Mouse (Mus musculus) midbrain, postnatal 0 days (tissue): Measurements from ENCODE around the gene Mfsd14b. TPM values are rescaled to one million over a fixed set of nuclear protein-coding genes. Genes with fewer than 3 reads are reported as not detected.

ENCODE experiments used
- ATAC-seq: fragments of 200-750 bp; cut with Nextera tagmentation; 2 replicates; pipeline ENCODE4 v1.8.0; 2017; ENCODE audit warnings: moderate number of reproducible peaks, mild to moderate bottlenecking, moderate TSS enrichment, moderate library complexity; ENCODE audit not compliant: low FRiP score
- DNase-seq: peaks from one replicate; pipeline ENCODE4 v3.0.0-alpha.2; 2015; ENCODE audit warnings: low spot score
- H3K27ac ChIP-seq: fragments of 300-500 bp; sonication (generic); 2 replicates; pipeline ENCODE4 v1.5.1; 2014; ENCODE audit warnings: low read depth, mild to moderate bottlenecking, low read length, mixed read lengths
- H3K27me3 ChIP-seq: fragments of 300-500 bp; sonication (generic); 2 replicates; pipeline ENCODE4 v1.6.1; 2014; ENCODE audit warnings: low read length, control low read depth, mixed read lengths; ENCODE audit not compliant: insufficient read depth
- H3K36me3 ChIP-seq: fragments of 300-500 bp; sonication (generic); 2 replicates; pipeline ENCODE4 v1.6.1; 2014; ENCODE audit warnings: low read length, control low read depth, mixed read lengths; ENCODE audit not compliant: insufficient read depth
- H3K4me1 ChIP-seq: fragments of 300-500 bp; sonication (generic); 2 replicates; pipeline ENCODE4 v1.6.1; 2014; ENCODE audit warnings: mild to moderate bottlenecking, control low read depth, antibody characterized with exemption, low read length, mixed read lengths; ENCODE audit not compliant: insufficient read depth
- H3K4me2 ChIP-seq: fragments of 300-500 bp; sonication (generic); 2 replicates; pipeline ENCODE4 v1.6.1; 2014; ENCODE audit warnings: low read depth, mild to moderate bottlenecking, low read length, mixed read lengths; ENCODE audit not compliant: poor library complexity, severe bottlenecking
- H3K4me3 ChIP-seq: fragments of 300-500 bp; sonication (generic); 2 replicates; pipeline ENCODE4 v1.5.1; 2014; ENCODE audit warnings: low read depth, mild to moderate bottlenecking, low read length, moderate library complexity
- H3K9ac ChIP-seq: fragments of 300-500 bp; sonication (generic); replicated peaks from 2 replicates; pipeline ENCODE4 v1.6.1; 2014; ENCODE audit warnings: mild to moderate bottlenecking, low read length, moderate library complexity, mixed read lengths; ENCODE audit not compliant: poor library complexity, severe bottlenecking
- H3K9me3 ChIP-seq: fragments of 300-500 bp; sonication (generic); 2 replicates; pipeline ENCODE4 v1.6.1; 2016; ENCODE audit warnings: low read length, control low read depth
- CTCF ChIP-seq: IDR thresholded peaks from 2 replicates; pipeline ENCODE4 v1.5.1; 2016; ENCODE audit warnings: antibody characterized with exemption, mild to moderate bottlenecking
- WGBS: fragments of 180-500 bp; shearing (Covaris S2); extraction: QIAGEN DNeasy Blood & Tissue Kit; methylation state at CpG from one replicate; pipeline ENCODE4 v1.1.7; 2014; 5-methylcytosine and 5-hydroxymethylcytosine counted together
- polyA plus RNA-seq: library from polyadenylated mRNA; unstranded; fragments of >200 nt; fragmentation: Nextera tagmentation; extraction: Ambion mirVana; gene quantifications from 2 replicates; pipeline ENCODE4 v1.2.1, GENCODE M21; 2015
- total RNA-seq: library from RNA; depleted of rRNA; stranded (reverse); fragments of >200 nt; gene quantifications from 2 replicates; pipeline ENCODE4 v1.2.3, GENCODE M21; 2014; rRNA removed

The Mfsd14b gene
- total RNA-seq (36.4 and 42.2 TPM in 2 replicates), polyA plus RNA-seq (18.2 and 18.6 TPM in 2 replicates)

GRCm38 (mm10) chr13:65112459-65113110, at the start of gene Mfsd14b:
TSS of gene Mfsd14b (minus strand) at chr13:65112975.
- Histone ChIP-seq H3K4me1 (peaks cover 3% of the 10 kb centered on the region; the same call in 1 of the 2 replicates), H3K9ac (peak within 1 kb of the TSS; percentile 81), H3K4me3 (peak within 1 kb of the TSS; percentile 73), H3K27ac (peak within 1 kb of the TSS; percentile 64), H3K36me3 (no peaks in the 10 kb centered on the region), H3K4me2 (peak within 1 kb of the TSS; percentile 86), H3K27me3 (no peaks in the 10 kb centered on the region), H3K9me3 (no peaks in the 10 kb centered on the region)
- TF ChIP-seq CTCF: no peak
- under 1% methylated on average over 60 of the region's 60 CpGs for WGBS
- ATAC-seq: peak; percentile 100
- peak; percentile 99 for DNase-seq

- WGBS: 78% methylated on average over 1 of the region's 1 CpGs
- no peaks in the 10 kb centered on the region for H3K9me3 ChIP-seq
- H3K4me2 ChIP-seq: no peak within 1 kb of the TSS
- H3K4me1 ChIP-seq: no peaks in the 10 kb centered on the region
- H3K27ac ChIP-seq: no peak within 1 kb of the TSS
- ATAC-seq (no peak), DNase-seq (no peak)
- no peaks in the 10 kb centered on the region for H3K36me3 ChIP-seq
- H3K27me3 ChIP-seq: no peaks in the 10 kb centered on the region
- H3K4me3 ChIP-seq: no peak within 1 kb of the TSS
- no peak for TF ChIP-seq CTCF
- no peak within 1 kb of the TSS for H3K9ac ChIP-seq
These were observed 37.2 kb upstream of the Mfsd14b start, which contains the start of gene Olfr466 for GRCm38 (mm10) chr13:65149940-65150339. TSS of gene Olfr466 (plus strand) at chr13:65150240.

- H3K9ac ChIP-seq: no peak within 1 kb of the TSS
- H3K27ac ChIP-seq: no peak within 1 kb of the TSS
- H3K9me3 ChIP-seq: no peaks in the 10 kb centered on the region
- ATAC-seq (no peak), DNase-seq (no peak)
- H3K4me2 ChIP-seq: no peak within 1 kb of the TSS
- TF ChIP-seq CTCF: no peak
- WGBS: 86% methylated on average over 4 of the region's 4 CpGs
- no peaks in the 10 kb centered on the region for H3K27me3 ChIP-seq
- H3K4me1 ChIP-seq: no peaks in the 10 kb centered on the region
- H3K36me3 ChIP-seq: no peaks in the 10 kb centered on the region
- H3K4me3 ChIP-seq: no peak within 1 kb of the TSS
These were observed 25.0 kb upstream of the Mfsd14b start, which contains the start of gene Olfr465-ps1 for GRCm38 (mm10) chr13:65137789-65138188. TSS of gene Olfr465-ps1 (plus strand) at chr13:65138089.

GRCm38 (mm10) chr13:65127063-65127847, 14.5 kb upstream of the Mfsd14b start:
- DNase-seq (no peak), ATAC-seq (no peak)
- Histone ChIP-seq H3K4me3 (no peak overlapping the region), H3K36me3 (no peaks in the 10 kb centered on the region), H3K9ac (no peak overlapping the region), H3K27me3 (no peaks in the 10 kb centered on the region), H3K27ac (no peak overlapping the region), H3K4me1 (no peaks in the 10 kb centered on the region), H3K4me2 (no peak overlapping the region), H3K9me3 (no peaks in the 10 kb centered on the region)
- WGBS: 77% methylated on average over 3 of the region's 3 CpGs
- TF ChIP-seq CTCF: no peak

- ATAC-seq: no peak
- H3K4me3 ChIP-seq: no peak overlapping the region
- no peak overlapping the region for H3K9ac ChIP-seq
- DNase-seq: no peak
- H3K36me3 ChIP-seq: no peaks in the 10 kb centered on the region
- H3K27me3 ChIP-seq: no peaks in the 10 kb centered on the region
- no peak overlapping the region for H3K27ac ChIP-seq
- H3K4me2 ChIP-seq: no peak overlapping the region
- WGBS: 82% methylated on average over 1 of the region's 1 CpGs
- H3K4me1 ChIP-seq: no peaks in the 10 kb centered on the region
- H3K9me3 ChIP-seq: no peaks in the 10 kb centered on the region
- no peak for TF ChIP-seq CTCF
These were observed 9.3 kb upstream of the Mfsd14b start for GRCm38 (mm10) chr13:65122111-65122510.

GRCm38 (mm10) chr13:65120984-65121383, 8.2 kb upstream of the Mfsd14b start:
- H3K27me3 ChIP-seq: no peaks in the 10 kb centered on the region
- H3K4me3 ChIP-seq: no peak overlapping the region
- TF ChIP-seq CTCF: no peak
- 68% methylated on average over 3 of the region's 3 CpGs for WGBS
- H3K9me3 ChIP-seq: no peaks in the 10 kb centered on the region
- no peaks in the 10 kb centered on the region for H3K36me3 ChIP-seq
- ATAC-seq (no peak), DNase-seq (no peak)
- no peaks in the 10 kb centered on the region for H3K4me1 ChIP-seq
- H3K4me2 ChIP-seq: no peak overlapping the region
- H3K27ac ChIP-seq: no peak overlapping the region
- H3K9ac ChIP-seq: no peak overlapping the region
